Mouse (Mus musculus) brain, embryonic 14.5 days (tissue): ENCODE results near the gene Foxk1.

Experiments used
- CTCF ChIP-seq: fragments of 200-500 bp; IDR thresholded peaks from 2 replicates; pipeline ENCODE4 v1.5.1; 2012; ENCODE audit warnings: inconsistent platforms, mild to moderate bottlenecking, moderate library complexity, borderline replicate concordance; ENCODE audit not compliant: insufficient read depth, insufficient read length; ENCODE audit errors: extremely low read depth
- POLR2A ChIP-seq: fragments of 200-500 bp; IDR thresholded peaks from 2 replicates; pipeline ENCODE4 v1.6.1; 2012; ENCODE audit warnings: mild to moderate bottlenecking, inconsistent platforms, borderline replicate concordance; ENCODE audit not compliant: poor library complexity, insufficient read depth, insufficient read length, severe bottlenecking; ENCODE audit errors: extremely low read depth

DNA sequence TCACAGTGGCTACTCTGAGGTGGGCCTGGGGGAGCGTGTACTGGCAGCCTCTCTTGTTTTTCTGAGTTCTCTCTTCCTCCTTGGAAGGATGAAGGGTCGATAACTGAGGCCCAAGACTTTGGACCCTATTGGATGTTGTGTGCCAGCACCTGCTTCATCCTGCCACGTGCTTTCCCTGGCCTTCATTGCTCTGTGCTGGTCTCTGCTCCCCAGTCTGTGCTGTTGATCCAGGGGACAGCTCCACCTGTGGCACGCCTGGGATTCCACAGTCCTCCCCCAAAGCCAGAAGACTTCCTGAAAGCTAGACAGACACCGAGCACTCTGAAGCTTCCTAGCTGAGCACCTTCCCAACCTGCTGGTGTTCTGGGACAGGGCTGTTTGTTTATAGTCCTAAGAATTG lies 20.6 kb downstream of the Foxk1 start:
- TF ChIP-seq CTCF (no peak), POLR2A (no peak)
